Mouse (Mus musculus) spleen, postnatal 0 days (tissue): Measurements from ENCODE around the gene Arhgef2. TPM values are rescaled to one million over a fixed set of nuclear protein-coding genes. Genes with fewer than 3 reads are reported as not detected.

Experiments
- polyA plus RNA-seq: library from polyadenylated mRNA; unstranded; fragments of >200 nt; fragmentation: Nextera tagmentation; extraction: Ambion mirVana; gene quantifications from 2 replicates; pipeline ENCODE4 v1.2.1, GENCODE M21; 2015

Gene Arhgef2
- polyA plus RNA-seq = 34.8 and 51.4 TPM in 2 replicates

DNA sequence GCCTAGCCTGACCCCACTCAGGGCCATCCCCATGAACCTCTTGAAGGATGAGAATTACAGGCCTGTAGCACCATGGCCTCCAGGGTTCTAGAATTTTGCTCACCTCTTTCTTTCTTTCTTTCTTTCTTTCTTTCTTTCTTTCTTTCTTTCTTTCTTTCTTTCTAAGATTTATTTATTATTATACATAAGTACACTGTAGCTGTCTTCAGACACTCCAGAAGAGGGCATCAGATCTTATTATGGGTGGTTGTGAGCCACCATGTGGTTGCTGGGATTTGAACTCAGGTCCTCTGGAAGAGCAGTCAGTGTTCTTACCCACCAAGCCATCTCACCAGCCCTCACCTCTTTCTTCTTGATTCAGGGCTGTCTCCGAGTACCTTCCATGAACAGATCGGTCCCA is at the start of gene Arhgef2:
Arhgef2 (plus strand) TSS at position 301 of the 400 bp plus-strand sequence.

GRCm38 (mm10) chr3:88575540-88575939 is 30.2 kb upstream of the Arhgef2 start, which contains the start of gene Ssr2:
Gene Ssr2 (plus strand): TSS chr3:88575876.

DNA sequence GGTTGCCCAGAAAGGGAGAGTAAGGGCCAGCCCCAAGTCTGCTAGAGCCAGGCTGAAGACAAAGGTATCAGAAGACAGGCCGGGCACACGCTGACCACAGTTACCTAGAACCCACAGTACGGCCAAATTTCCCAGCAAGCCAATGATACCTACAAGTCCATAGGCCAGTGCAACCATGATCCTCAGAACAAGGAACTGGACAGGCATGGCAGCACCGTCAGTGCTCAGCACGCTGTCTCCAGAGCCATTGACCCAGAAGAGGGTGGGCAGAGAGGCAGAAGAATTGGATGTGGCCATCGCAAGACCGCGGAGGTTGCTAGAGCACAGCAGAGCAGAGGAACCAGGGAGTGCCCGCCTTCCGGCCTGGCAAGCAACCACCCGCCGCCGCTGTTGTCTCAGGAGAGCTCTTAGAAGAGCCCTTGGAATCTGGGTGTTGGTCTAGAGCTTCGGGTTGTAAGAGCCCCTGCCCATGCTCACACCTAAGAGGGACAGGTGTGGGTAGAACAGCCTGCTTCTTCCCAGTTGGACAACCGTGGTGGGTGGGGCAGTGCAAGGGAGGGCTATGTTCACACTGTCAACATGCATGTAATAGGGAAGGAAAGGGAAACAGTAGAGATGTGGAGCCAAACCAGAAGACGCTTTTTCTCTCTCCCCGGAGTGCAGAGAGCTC is 47.2 kb downstream of the Arhgef2 start, which contains the start of gene Rxfp4:
Rxfp4 (minus strand) TSS at position 297 of the 670 bp plus-strand sequence.

GRCm38 (mm10) chr3:88684980-88685941 is 79.5 kb downstream of the Arhgef2 start, which contains the start of gene Khdc4:
Gene Khdc4 (plus strand): TSS chr3:88685803.

Other genes with a start within 250 kb of the Arhgef2 start
- 9.5 and 10.4 TPM in 2 replicates for gene Paqr6, start 241.4 kb upstream of the Arhgef2 start, polyA plus RNA-seq
- not detected in 2 replicates for gene Bglap3, start 233.2 kb upstream of the Arhgef2 start, polyA plus RNA-seq
- gene Bglap2, start 227.3 kb upstream of the Arhgef2 start, polyA plus RNA-seq = not detected in 2 replicates
- gene Bglap, start 221.5 kb upstream of the Arhgef2 start, polyA plus RNA-seq = 0.50 and 0.57 TPM in 2 replicates
- gene Pmf1, start 195.6 kb upstream of the Arhgef2 start, polyA plus RNA-seq = 130 and 143 TPM in 2 replicates
- 11.0 and 12.1 TPM in 2 replicates for gene Slc25a44, start 180.8 kb upstream of the Arhgef2 start, polyA plus RNA-seq
- 15.6 and 16.4 TPM in 2 replicates for gene Sema4a, start 144.8 kb upstream of the Arhgef2 start, polyA plus RNA-seq
- 161 and 176 TPM in 2 replicates for gene Lmna, start 96.0 kb upstream of the Arhgef2 start, polyA plus RNA-seq
- gene Mex3a, start 73.6 kb upstream of the Arhgef2 start, polyA plus RNA-seq = 2.4 and 3.2 TPM in 2 replicates
- 0.28 and 0.63 TPM in 2 replicates for gene Rab25, start 57.7 kb upstream of the Arhgef2 start, polyA plus RNA-seq
- gene Lamtor2, start 52.9 kb upstream of the Arhgef2 start, polyA plus RNA-seq = 105 and 113 TPM in 2 replicates
- gene Ubqln4, start 52.2 kb upstream of the Arhgef2 start, polyA plus RNA-seq = 15.9 and 16.0 TPM in 2 replicates
- 148 and 161 TPM in 2 replicates for gene Ssr2, start 30.1 kb upstream of the Arhgef2 start, polyA plus RNA-seq
- gene Rxfp4, start 47.2 kb downstream of the Arhgef2 start, polyA plus RNA-seq = not detected in 2 replicates
- 34.2 and 39.9 TPM in 2 replicates for gene Khdc4, start 79.8 kb downstream of the Arhgef2 start, polyA plus RNA-seq
- gene Rit1, start 110.9 kb downstream of the Arhgef2 start, polyA plus RNA-seq = 44.7 and 51.9 TPM in 2 replicates
- 0.59 and 1.4 TPM in 2 replicates for gene Syt11, start 169.2 kb downstream of the Arhgef2 start, polyA plus RNA-seq
- 4.6 TPM in 2 replicates for gene Gon4l, start 229.3 kb downstream of the Arhgef2 start, polyA plus RNA-seq